Mouse (Mus musculus): ENCODE results near the gene Akap1.

DNA sequence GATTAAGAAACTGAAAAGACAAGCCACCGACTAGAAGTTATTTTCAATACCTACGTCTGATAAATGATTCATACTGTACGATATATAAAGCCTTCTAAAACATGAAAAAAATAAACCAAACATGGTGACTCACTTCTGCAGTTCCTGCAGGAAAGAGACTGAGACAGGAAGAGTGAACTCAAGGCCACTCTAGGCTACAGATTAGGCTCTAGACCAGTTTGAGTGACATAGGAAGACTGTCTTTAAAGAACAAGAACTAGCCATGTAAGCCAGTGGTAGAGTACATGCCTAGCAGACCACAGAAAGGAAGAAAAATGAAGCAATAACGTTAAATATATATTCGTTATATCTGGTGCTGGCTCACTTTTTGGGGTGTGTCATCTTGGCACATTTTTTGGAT lies 81.9 kb downstream of the Akap1 start:
- no peak for TF ChIP-seq POLR2A (IDR thresholded peaks at IDR 0.05; ENCODE audit: control insufficient read depth, extremely low read depth, insufficient read depth, low read length, poor library complexity)
- no peak for TF ChIP-seq CTCF (IDR thresholded peaks at IDR 0.05; ENCODE audit: borderline replicate concordance, control insufficient read depth, extremely low read depth, insufficient read depth, low read length, poor library complexity)
